Mouse (Mus musculus) heart, embryonic 15.5 days (tissue): ENCODE data around the gene Mmp14. TPM values are rescaled to one million over a fixed set of nuclear protein-coding genes. Genes with fewer than 3 reads are reported as not detected.

Experiments
- ATAC-seq: fragments of 200-750 bp; cut with Nextera tagmentation; replicated peaks from 2 replicates; pipeline ENCODE4 v1.8.0; 2017; ENCODE audit warnings: low read depth, moderate TSS enrichment; ENCODE audit not compliant: insufficient number of reproducible peaks, insufficient read depth, low FRiP score
- H3K27ac ChIP-seq: fragments of 300-500 bp; sonication (generic); 2 replicates; pipeline ENCODE4 v1.5.1; 2015; ENCODE audit warnings: mild to moderate bottlenecking, inconsistent platforms
- H3K27me3 ChIP-seq: fragments of 300-500 bp; sonication (generic); 2 replicates; pipeline ENCODE4 v1.6.1; 2015; ENCODE audit warnings: inconsistent platforms
- H3K36me3 ChIP-seq: fragments of 300-500 bp; sonication (generic); 2 replicates; pipeline ENCODE4 v1.6.1; 2015; ENCODE audit warnings: mild to moderate bottlenecking, inconsistent platforms
- H3K4me1 ChIP-seq: fragments of 300-500 bp; sonication (generic); replicated peaks from 2 replicates; pipeline ENCODE4 v1.6.1; 2015; ENCODE audit warnings: inconsistent platforms
- H3K4me2 ChIP-seq: fragments of 300-500 bp; sonication (generic); 2 replicates; pipeline ENCODE4 v1.6.1; 2015; ENCODE audit warnings: inconsistent platforms, mild to moderate bottlenecking, moderate library complexity
- H3K4me3 ChIP-seq: fragments of 300-500 bp; sonication (generic); 2 replicates; pipeline ENCODE4 v1.5.1; 2015; ENCODE audit warnings: mild to moderate bottlenecking, inconsistent platforms
- H3K9ac ChIP-seq: fragments of 300-500 bp; sonication (generic); 2 replicates; pipeline ENCODE4 v1.6.1; 2015; ENCODE audit warnings: mild to moderate bottlenecking, inconsistent platforms
- H3K9me3 ChIP-seq: fragments of 300-500 bp; sonication (generic); replicated peaks from 2 replicates; pipeline ENCODE4 v1.6.1; 2016; ENCODE audit warnings: inconsistent platforms
- WGBS: fragments of 180-500 bp; shearing (Covaris S2); methylation state at CpG from one replicate; pipeline ENCODE4 v1.1.7; 2015; ENCODE audit warnings: mixed read lengths; 5-methylcytosine and 5-hydroxymethylcytosine counted together
- polyA plus RNA-seq: library from polyadenylated mRNA; unstranded; fragments of >200 nt; fragmentation: Nextera tagmentation; extraction: Ambion mirVana; gene quantifications from 2 replicates; pipeline ENCODE4 v1.2.1, GENCODE M21; 2015

The Mmp14 gene
- polyA plus RNA-seq, 1 experiment from 2014 or later, result 91.2 TPM

- no peak overlapping the region for H3K27ac ChIP-seq
- peaks cover 23% of the 10 kb centered on the region for H3K4me1 ChIP-seq
- no peak for ATAC-seq
- H3K27me3 ChIP-seq, result no peaks in the 10 kb centered on the region
- H3K4me3 ChIP-seq, result no peak overlapping the region
- H3K9me3 ChIP-seq, result no peaks in the 10 kb centered on the region
- 80% methylated on average over 7 of the region's 7 CpGs for WGBS
- H3K9ac ChIP-seq, result no peak overlapping the region
- H3K36me3 ChIP-seq, result peaks cover 35% of the 10 kb centered on the region
- no peak overlapping the region for H3K4me2 ChIP-seq
These were observed 8.2 kb downstream of the Mmp14 start for GRCm38 (mm10) chr14:54439610-54440009.

- no peaks in the 10 kb centered on the region for H3K27me3 ChIP-seq
- H3K4me2 ChIP-seq, result no peak overlapping the region
- WGBS, result 89% methylated on average over 14 of the region's 14 CpGs
- H3K4me1 ChIP-seq, result peaks cover 20% of the 10 kb centered on the region
- no peak overlapping the region for H3K4me3 ChIP-seq
- peaks cover 35% of the 10 kb centered on the region for H3K36me3 ChIP-seq
- no peaks in the 10 kb centered on the region for H3K9me3 ChIP-seq
- H3K27ac ChIP-seq, result no peak overlapping the region
- no peak overlapping the region for H3K9ac ChIP-seq
- ATAC-seq, result no peak
These were observed 9.1 kb downstream of the Mmp14 start for GRCm38 (mm10) chr14:54440538-54440937.

GRCm38 (mm10) chr14:54441365-54441764 is 10.0 kb downstream of the Mmp14 start:
- Histone ChIP-seq H3K27ac (no peak overlapping the region), H3K9ac (no peak overlapping the region), H3K4me1 (peaks cover 24% of the 10 kb centered on the region), H3K4me3 (no peak overlapping the region), H3K27me3 (no peaks in the 10 kb centered on the region), H3K4me2 (no peak overlapping the region), H3K36me3 (peaks cover 35% of the 10 kb centered on the region), H3K9me3 (no peaks in the 10 kb centered on the region)
- 66% methylated on average over 4 of the region's 4 CpGs for WGBS
- ATAC-seq, result no peak

- Histone ChIP-seq H3K4me3 (no peak overlapping the region), H3K9me3 (no peaks in the 10 kb centered on the region), H3K4me2 (no peak overlapping the region), H3K27me3 (no peaks in the 10 kb centered on the region), H3K9ac (no peak overlapping the region), H3K27ac (0 out of 2 replicates have a peak overlapping the region, but pooled peaks have one; percentile 58), H3K4me1 (peaks cover 24% of the 10 kb centered on the region), H3K36me3 (peaks cover 30% of the 10 kb centered on the region)
- no peak for ATAC-seq
- 80% methylated on average over 3 of the region's 3 CpGs for WGBS
These were observed 11.1 kb downstream of the Mmp14 start for GRCm38 (mm10) chr14:54442548-54442947.

GRCm38 (mm10) chr14:54443196-54443595 is 11.8 kb downstream of the Mmp14 start:
- Histone ChIP-seq H3K4me2 (no peak overlapping the region), H3K27me3 (no peaks in the 10 kb centered on the region), H3K27ac (peak overlapping the region; percentile 58), H3K4me3 (no peak overlapping the region), H3K9ac (no peak overlapping the region), H3K4me1 (peaks cover 24% of the 10 kb centered on the region), H3K36me3 (peaks cover 27% of the 10 kb centered on the region), H3K9me3 (no peaks in the 10 kb centered on the region)
- WGBS, result 26% methylated on average over 3 of the region's 3 CpGs
- peak; percentile 79 for ATAC-seq

- 51% methylated on average over 15 of the region's 15 CpGs for WGBS
- Histone ChIP-seq H3K4me2 (no peak overlapping the region), H3K27me3 (no peaks in the 10 kb centered on the region), H3K4me3 (no peak overlapping the region), H3K27ac (peak overlapping the region; percentile 58), H3K9ac (no peak overlapping the region), H3K36me3 (peaks cover 19% of the 10 kb centered on the region), H3K9me3 (no peaks in the 10 kb centered on the region), H3K4me1 (peaks cover 27% of the 10 kb centered on the region)
- ATAC-seq, result 0 out of 2 replicates have a peak, but pooled peaks have one; percentile 13
These were observed 12.6 kb downstream of the Mmp14 start for GRCm38 (mm10) chr14:54443712-54444618.

- Histone ChIP-seq H3K9me3 (no peaks in the 10 kb centered on the region), H3K4me2 (no peak overlapping the region), H3K27ac (peak overlapping the region; percentile 66), H3K9ac (no peak overlapping the region), H3K36me3 (peaks cover 4% of the 10 kb centered on the region), H3K4me1 (peaks cover 27% of the 10 kb centered on the region), H3K27me3 (no peaks in the 10 kb centered on the region), H3K4me3 (no peak overlapping the region)
- ATAC-seq, result 0 out of 2 replicates have a peak, but pooled peaks have one; percentile 8
- 24% methylated on average over 3 of the region's 3 CpGs for whole genome bisulfite sequencing
These were observed 14.1 kb downstream of the Mmp14 start for GRCm38 (mm10) chr14:54445476-54445875.

GRCm38 (mm10) chr14:54453566-54453965 is 22.2 kb downstream of the Mmp14 start:
- no peak for ATAC-seq
- Histone ChIP-seq H3K27ac (no peak overlapping the region), H3K27me3 (no peaks in the 10 kb centered on the region), H3K9ac (no peak overlapping the region), H3K36me3 (no peaks in the 10 kb centered on the region), H3K4me1 (peaks cover 3% of the 10 kb centered on the region; the same call in 1 of the 2 replicates), H3K4me2 (no peak overlapping the region), H3K4me3 (no peak overlapping the region), H3K9me3 (no peaks in the 10 kb centered on the region)
- 87% methylated on average over 9 of the region's 9 CpGs for WGBS

GRCm38 (mm10) chr14:54454669-54455528 is 23.5 kb downstream of the Mmp14 start:
- Histone ChIP-seq H3K9ac (no peak overlapping the region), H3K9me3 (no peaks in the 10 kb centered on the region), H3K27me3 (no peaks in the 10 kb centered on the region), H3K36me3 (no peaks in the 10 kb centered on the region), H3K4me3 (no peak overlapping the region), H3K4me2 (no peak overlapping the region), H3K27ac (no peak overlapping the region), H3K4me1 (no peaks in the 10 kb centered on the region)
- WGBS, result 49% methylated on average over 11 of the region's 11 CpGs
- ATAC-seq, result no peak

- no peaks in the 10 kb centered on the region for H3K9me3 ChIP-seq
- H3K27me3 ChIP-seq, result no peaks in the 10 kb centered on the region
- no peaks in the 10 kb centered on the region for H3K4me1 ChIP-seq
- no peak overlapping the region for H3K9ac ChIP-seq
- ATAC-seq, result no peak
- no peak overlapping the region for H3K27ac ChIP-seq
- H3K36me3 ChIP-seq, result no peaks in the 10 kb centered on the region
- no peak overlapping the region for H3K4me2 ChIP-seq
- 69% methylated on average over 14 of the region's 14 CpGs for WGBS
- H3K4me3 ChIP-seq, result no peak overlapping the region
These were observed 26.6 kb downstream of the Mmp14 start for GRCm38 (mm10) chr14:54457907-54458569.

GRCm38 (mm10) chr14:54462146-54462545 is 30.7 kb downstream of the Mmp14 start:
- ATAC-seq, result no peak
- Histone ChIP-seq H3K9me3 (no peaks in the 10 kb centered on the region), H3K27ac (no peak overlapping the region), H3K36me3 (peaks cover 11% of the 10 kb centered on the region), H3K4me1 (peaks cover 16% of the 10 kb centered on the region), H3K4me3 (no peak overlapping the region), H3K27me3 (no peaks in the 10 kb centered on the region), H3K9ac (no peak overlapping the region), H3K4me2 (no peak overlapping the region)
- 72% methylated on average over 4 of the region's 4 CpGs for WGBS
